8 mouse cellular contexts compared by ENCODE assay signal in the genomic region with DNA sequence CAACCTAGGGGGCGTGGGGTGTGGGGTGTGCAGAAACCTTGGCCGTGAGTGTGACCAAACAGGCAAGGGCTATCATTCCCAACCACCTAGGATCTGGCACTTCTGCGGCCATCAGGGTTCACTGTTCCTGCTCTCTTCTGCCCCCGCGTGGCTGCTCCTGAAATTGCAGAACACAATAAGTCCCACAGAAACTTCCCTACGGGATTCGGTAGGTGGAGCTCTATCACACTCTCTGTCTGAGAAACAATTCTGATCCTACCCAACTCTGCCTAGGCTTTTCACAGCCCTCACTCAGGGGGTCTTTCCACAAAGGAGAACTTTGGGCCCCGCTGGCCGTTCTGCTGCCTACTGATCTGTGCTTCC. TPM values are rescaled to one million over a fixed set of nuclear protein-coding genes. Genes with fewer than 3 reads are reported as not detected.
DNase-seq lines count a peak whose midpoint lies in the region; ATAC-seq and TF ChIP-seq lines count a peak whose summit lies in the region.

No protein-coding gene starts in this region.

- no peak overlapping the region for H3K4me3 ChIP-seq in C2C12 (ENCODE audit: insufficient read depth, poor library complexity, severe bottlenecking)
- no peak overlapping the region for H3K4me3 ChIP-seq in kidney, embryonic 15.5 days (replicated peaks)
- H3K4me3 ChIP-seq in liver, adult 2 months (ENCODE audit: insufficient read depth, low read depth, low read length): no peak overlapping the region

- H3K79me3 ChIP-seq in C2C12 (ENCODE audit: low read depth): no peaks in the 10 kb centered on the region

- peak; percentile 56 for TF ChIP-seq CTCF in C2C12 (IDR thresholded peaks at IDR 0.05; ENCODE audit: control insufficient read depth, insufficient read depth, insufficient read length)
- TF ChIP-seq CTCF in liver, adult 2 months (IDR thresholded peaks at IDR 0.05; ENCODE audit: low read depth, low read length): peak; percentile 93

- 6% methylated on average over 9 of the region's 9 CpGs for WGBS in kidney, embryonic 15.5 days
- 12% methylated on average over 9 of the region's 9 CpGs for WGBS in liver, adult 2 months

- H3K4me1 ChIP-seq in kidney, embryonic 15.5 days: no peaks in the 10 kb centered on the region
- H3K4me1 ChIP-seq in liver, adult 2 months (ENCODE audit: control insufficient read depth, insufficient read depth, low read length): no peaks in the 10 kb centered on the region

- H3K27me3 ChIP-seq in C2C12 (ENCODE audit: control insufficient read depth, insufficient read depth, insufficient read length): peaks cover 8% of the 10 kb centered on the region
- H3K27me3 ChIP-seq in kidney, embryonic 15.5 days: no peaks in the 10 kb centered on the region
- no peaks in the 10 kb centered on the region for H3K27me3 ChIP-seq in liver, adult 2 months (ENCODE audit: control insufficient read depth, insufficient read depth, low read length)

- no peak for TF ChIP-seq POLR2A in liver, adult 2 months (IDR thresholded peaks at IDR 0.05; ENCODE audit: extremely low read depth, insufficient read depth, low read length)

- no peak overlapping the region for H3K27ac ChIP-seq in kidney, embryonic 15.5 days
- no peak overlapping the region for H3K27ac ChIP-seq in liver, adult 2 months (replicated peaks; ENCODE audit: insufficient read depth, low read depth, low read length)

- ATAC-seq in kidney, embryonic 15.5 days (replicated peaks; ENCODE audit: low FRiP score): 0 out of 2 replicates have a peak, but pooled peaks have one; percentile 50

- peak; percentile 82 to 94 for DNase-seq in adrenal gland, adult (ENCODE audit: inconsistent age in 2 of 2, low spot score in 1 of 2)
- DNase-seq in embryo, embryonic 10 days (ENCODE audit: low spot score): peak; percentile 91
- DNase-seq in gastrocnemius, postnatal 25 days: peak; percentile 74
- peak; percentile 55 for DNase-seq in liver, adult 2 months (ENCODE audit: extremely low read depth, low read depth, low spot score)
- DNase-seq in ovary, adult 18-20 months (ENCODE audit: low spot score): peak; percentile 67
- peak; percentile 76 for DNase-seq in thymus, postnatal 0 days (ENCODE audit: low spot score)

- no peak overlapping the region for H3ac ChIP-seq in C2C12 (ENCODE audit: control insufficient read depth, insufficient read length, low read depth)

- H3K4me2 ChIP-seq in kidney, embryonic 15.5 days: no peak overlapping the region

- H3K79me2 ChIP-seq in C2C12 (ENCODE audit: control insufficient read depth, insufficient read depth): no peaks in the 10 kb centered on the region
- no peaks in the 10 kb centered on the region for H3K79me2 ChIP-seq in liver, adult 2 months (ENCODE audit: control insufficient read depth, insufficient read depth, low read length)

- H3K36me3 ChIP-seq in C2C12 (ENCODE audit: control insufficient read depth, insufficient read depth): no peaks in the 10 kb centered on the region
- H3K36me3 ChIP-seq in kidney, embryonic 15.5 days: no peaks in the 10 kb centered on the region
- no peaks in the 10 kb centered on the region for H3K36me3 ChIP-seq in liver, adult 2 months (ENCODE audit: control insufficient read depth, insufficient read depth, low read length)

- H3K9ac ChIP-seq in kidney, embryonic 15.5 days: no peak overlapping the region
- H3K9ac ChIP-seq in liver, adult 2 months (ENCODE audit: low read depth, low read length): no peak overlapping the region

- no peaks in the 10 kb centered on the region for H3K9me3 ChIP-seq in kidney, embryonic 15.5 days (replicated peaks)

TF ChIP-seq in C2C12, 6 proteins besides CTCF, POLR2A, EP300 and RAD21:
- TF ChIP-seq MYOD1 (IDR thresholded peaks at IDR 0.05; ENCODE audit: control insufficient read depth, insufficient read length, low read depth) (no peak), MYOG (IDR thresholded peaks at IDR 0.05; ENCODE audit: control insufficient read depth, extremely low read depth, insufficient read length) (no peak), CEBPB (IDR thresholded peaks at IDR 0.05; ENCODE audit: low read depth) (no peak), MAX (IDR thresholded peaks at IDR 0.05) (no peak), USF1 (IDR thresholded peaks at IDR 0.05; ENCODE audit: low read depth) (no peak), FOSL1 (IDR thresholded peaks at IDR 0.05; ENCODE audit: insufficient read depth, low read length, poor library complexity, severe bottlenecking) (no peak)

RNA-seq across cellular contexts. Expression of a gene that starts 8.1 kb away (rescaled TPM):
- polyA plus RNA-seq in C2C12 (2012; fragmentation: generic; extraction: Trizol): 0.04 TPM
- 1 to 10 TPM; 1.3 to 1.8 TPM for total RNA-seq in gastrocnemius, postnatal 25 days (2021)
- 16.5 and 22.6 TPM in 2 replicates for polyA plus RNA-seq in kidney, embryonic 15.5 days (2015; fragmentation: Nextera tagmentation; extraction: Ambion mirVana)
- total RNA-seq in liver, adult 2 months (2014; rRNA removed): 1.0 and 1.1 TPM in 2 replicates
- 2.0 and 2.8 TPM in 2 replicates for polyA plus RNA-seq in liver, adult 2 months (2012; rRNA removed)
- polyA plus RNA-seq in thymus, postnatal 0 days (2015; fragmentation: Nextera tagmentation; extraction: Ambion mirVana): 1.9 and 2.9 TPM in 2 replicates

RNA-seq across cellular contexts. Expression of a gene that starts 46.5 kb away (rescaled TPM):
- not detected for polyA plus RNA-seq in C2C12 (2012; fragmentation: generic; extraction: Trizol)
- total RNA-seq in gastrocnemius, postnatal 25 days (2021): 1 to 10 TPM; 4.9 to 5.3 TPM
- polyA plus RNA-seq in kidney, embryonic 15.5 days (2015; fragmentation: Nextera tagmentation; extraction: Ambion mirVana): 6.7 and 7.7 TPM in 2 replicates
- 1.2 and 2.0 TPM in 2 replicates for total RNA-seq in liver, adult 2 months (2014; rRNA removed)
- polyA plus RNA-seq in liver, adult 2 months (2012; rRNA removed): 7.0 and 10.6 TPM in 2 replicates
- polyA plus RNA-seq in thymus, postnatal 0 days (2015; fragmentation: Nextera tagmentation; extraction: Ambion mirVana): 11.9 and 12.0 TPM in 2 replicates
